Mouse (Mus musculus): ENCODE data around the gene Gpr173.
"Not testable (repeated sequence)": the region's sequence is repeated elsewhere in the genome, so short reads cannot be mapped to it uniquely, and the experiment has no call there.

The Gpr173 gene

GRCm38 (mm10) chrX:152368397-152369273 lies at the start of gene Gpr173:
Gpr173 (minus strand) TSS chrX:152368704.
- DNase-seq (ENCODE audit: low spot score in 2 of 2): peak; percentile 38 to 44

- no peak for DNase-seq (ENCODE audit: low spot score in 2 of 2)
Measured at GRCm38 (mm10) chrX:152403251-152403650, 34.7 kb upstream of the Gpr173 start.

GRCm38 (mm10) chrX:152400096-152400495 lies 31.6 kb upstream of the Gpr173 start:
- no peak for DNase-seq (ENCODE audit: low spot score in 2 of 2)

GRCm38 (mm10) chrX:152368054-152368396 lies 479 bp downstream of the Gpr173 start:
- DNase-seq (ENCODE audit: low spot score in 2 of 2): no peak

- DNase-seq (ENCODE audit: low spot score in 2 of 2): no peak
Measured at GRCm38 (mm10) chrX:152366418-152366817, 2.1 kb downstream of the Gpr173 start.

GRCm38 (mm10) chrX:152352553-152353153 lies 15.9 kb downstream of the Gpr173 start:
- DNase-seq (ENCODE audit: low spot score in 2 of 2): no peak

- no peak for DNase-seq (ENCODE audit: low spot score in 2 of 2)
Measured at GRCm38 (mm10) chrX:152347041-152347440, 21.5 kb downstream of the Gpr173 start.

- no peak for DNase-seq (ENCODE audit: low spot score in 2 of 2)
Measured at GRCm38 (mm10) chrX:152346587-152346986, 21.9 kb downstream of the Gpr173 start.

- DNase-seq (ENCODE audit: low spot score in 2 of 2): no peak
Measured at GRCm38 (mm10) chrX:152342903-152343302, 25.6 kb downstream of the Gpr173 start.

GRCm38 (mm10) chrX:152342358-152342901 lies 26.1 kb downstream of the Gpr173 start, which contains the start of gene Tspyl2:
Tspyl2 (minus strand) TSS chrX:152342425.
- DNase-seq (ENCODE audit: low spot score in 2 of 2): peak; percentile 90 to 95

- no peak for DNase-seq (ENCODE audit: low spot score in 2 of 2)
Measured at GRCm38 (mm10) chrX:152341496-152341895, 27.0 kb downstream of the Gpr173 start.

- peak; percentile 84 to 90 for DNase-seq (ENCODE audit: low spot score in 2 of 2)
Measured at GRCm38 (mm10) chrX:152336546-152337332, 31.8 kb downstream of the Gpr173 start.

GRCm38 (mm10) chrX:152336123-152336522 lies 32.4 kb downstream of the Gpr173 start:
- not testable (repeated sequence) for DNase-seq (ENCODE audit: low spot score in 2 of 2)

- not testable (repeated sequence) for DNase-seq (ENCODE audit: low spot score in 2 of 2)
Measured at GRCm38 (mm10) chrX:152329400-152329799, 39.1 kb downstream of the Gpr173 start.

GRCm38 (mm10) chrX:152327689-152328052 lies 40.8 kb downstream of the Gpr173 start:
- DNase-seq (ENCODE audit: low spot score in 2 of 2): no peak

- peak; percentile 64 to 70 for DNase-seq (ENCODE audit: low spot score in 2 of 2)
Measured at GRCm38 (mm10) chrX:152326996-152327688, 41.4 kb downstream of the Gpr173 start, which contains the start of gene Kantr. Kantr (minus strand) TSS chrX:152327495.

- DNase-seq (ENCODE audit: low spot score in 2 of 2): no peak
Measured at GRCm38 (mm10) chrX:152323584-152323983, 44.9 kb downstream of the Gpr173 start.

GRCm38 (mm10) chrX:152322776-152323175 lies 45.7 kb downstream of the Gpr173 start:
- DNase-seq (ENCODE audit: low spot score in 2 of 2): no peak

- DNase-seq (ENCODE audit: low spot score in 2 of 2): no peak
Measured at GRCm38 (mm10) chrX:152320535-152320934, 48.0 kb downstream of the Gpr173 start.

GRCm38 (mm10) chrX:152307942-152308341 lies 60.6 kb downstream of the Gpr173 start:
- DNase-seq (ENCODE audit: low spot score in 2 of 2): no peak

- DNase-seq (ENCODE audit: low spot score in 2 of 2): no peak
Measured at GRCm38 (mm10) chrX:152307371-152307770, 61.1 kb downstream of the Gpr173 start.

All from frontal cortex, postnatal 14 days (tissue).